Mouse (Mus musculus) CD8-positive naive resting alpha-beta T cell, adult 2 months (primary cell): ENCODE results near the gene Pxmp2.

Experiments
- DNase-seq, 2 experiments: peaks; one replicate each; pipeline ENCODE4 v3.0.0; 2022; ENCODE audit warnings: low read depth in 2 of 2, low spot score in 2 of 2

Pxmp2 gene

DNA sequence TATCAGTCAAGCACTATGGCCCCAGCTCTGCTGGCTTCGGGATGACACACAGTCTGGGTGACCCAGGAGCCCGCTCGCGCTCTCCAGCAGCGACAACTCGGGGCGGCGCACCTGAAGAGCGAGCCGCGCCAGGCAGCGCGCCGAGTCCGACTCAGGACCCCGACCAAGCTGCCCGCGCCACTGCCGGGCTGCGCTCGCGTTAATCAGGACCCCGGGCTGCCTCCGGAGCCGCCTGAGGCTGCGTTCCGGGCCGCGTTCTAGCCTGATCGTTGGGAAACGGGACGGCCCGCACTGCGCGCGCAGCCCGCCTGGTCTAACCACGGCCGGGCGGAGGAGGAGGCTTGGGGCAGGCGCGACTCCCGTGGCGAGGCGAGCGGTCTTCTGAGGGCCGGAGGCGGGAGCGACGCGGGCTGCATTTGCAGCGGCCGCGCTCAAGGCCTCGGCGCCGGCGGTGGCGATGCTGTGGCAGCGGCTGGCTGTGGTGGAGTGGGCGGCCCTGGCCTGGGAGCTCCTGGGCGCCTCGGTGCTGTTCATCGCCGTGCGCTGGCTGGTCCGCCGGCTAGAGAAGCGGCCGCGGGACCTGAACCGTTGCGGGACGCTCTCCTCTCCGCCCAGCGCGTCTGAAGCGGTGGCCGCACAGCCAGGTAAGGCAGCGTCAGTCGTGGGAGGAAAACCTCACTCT is 55.1 kb downstream of the Pxmp2 start, which contains the start of gene Ankle2:
Gene Ankle2, plus strand, starts transcription at position 225 of the 682 bp plus-strand sequence.
- peak; percentile 91 to 95 for DNase-seq

DNA sequence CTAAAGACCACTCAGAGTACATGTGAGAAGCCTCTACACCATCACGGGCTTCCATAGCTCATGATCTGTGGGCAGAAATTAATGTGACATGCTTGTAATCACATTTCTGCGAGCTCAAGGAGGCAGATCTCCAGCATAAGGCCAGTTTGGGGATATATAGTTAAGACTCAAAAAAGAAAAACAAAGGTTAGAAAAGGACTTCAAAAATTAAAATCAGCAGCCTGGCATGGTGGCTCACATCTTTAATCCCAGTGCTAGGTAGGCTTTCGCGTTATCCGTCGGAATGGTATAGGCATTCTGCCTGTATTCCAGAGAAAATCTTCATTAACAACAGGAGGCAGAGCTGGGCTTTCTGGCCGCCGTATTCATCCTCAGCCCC is 55.6 kb downstream of the Pxmp2 start:
- DNase-seq: no peak

DNA sequence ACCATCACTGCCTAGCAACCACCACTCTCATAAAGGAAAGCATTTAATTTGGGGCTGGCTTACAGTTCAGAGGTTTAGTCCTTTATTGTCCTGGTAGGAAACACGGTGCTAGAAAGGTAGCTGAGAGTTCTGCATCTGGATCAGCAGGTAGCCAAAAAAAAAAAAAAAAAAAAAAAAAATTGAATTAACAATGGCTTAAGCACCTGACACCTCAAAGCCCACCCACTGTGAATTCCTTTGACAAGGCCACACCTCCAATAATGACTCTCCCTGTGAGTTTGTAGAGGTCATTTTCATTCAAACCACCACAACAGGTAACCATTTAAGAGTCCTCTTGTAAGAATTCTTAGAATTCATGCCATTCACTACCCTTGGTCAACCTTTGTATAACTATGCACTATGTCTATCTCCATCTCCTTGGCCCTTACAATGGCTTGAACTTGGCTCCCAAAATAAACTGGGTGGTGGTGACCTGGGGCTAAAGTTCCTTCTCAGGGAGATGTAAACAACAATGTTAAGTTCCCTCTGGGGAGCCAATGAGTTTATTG is 58.6 kb downstream of the Pxmp2 start:
- DNase-seq: no peak

DNA sequence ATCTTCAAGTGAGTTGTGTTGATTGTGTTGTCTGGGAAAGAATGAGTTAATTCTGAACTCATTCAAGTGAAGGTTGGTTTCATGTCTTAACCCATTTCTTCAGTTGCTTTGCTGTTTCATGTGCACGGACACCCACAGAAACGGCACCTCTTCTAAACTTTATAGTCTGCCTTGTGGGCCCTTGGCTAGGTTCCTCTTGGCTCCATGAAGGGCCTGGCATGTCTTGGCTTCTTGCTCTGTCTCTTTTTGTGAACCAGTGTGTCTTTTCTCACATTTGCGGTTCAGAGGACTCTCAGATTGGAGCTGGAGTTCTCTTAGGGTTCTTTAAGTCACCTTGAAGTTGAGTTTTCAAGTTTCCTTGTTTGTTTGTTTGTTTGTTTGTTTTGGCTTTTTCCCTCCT is 60.9 kb downstream of the Pxmp2 start:
- no peak for DNase-seq
